Mouse (Mus musculus) CD4-positive helper T cell, adult 2 months (primary cell): ENCODE results near the gene Ssxb3.
"Not testable (repeated sequence)": the region's sequence is repeated elsewhere in the genome, so short reads cannot be mapped to it uniquely, and the experiment has no call there.

ENCODE experiments used
- DNase-seq: peaks from one replicate; pipeline ENCODE4 v3.0.0-alpha.2; 2012; ENCODE audit warnings: low read depth, missing footprints, low spot score

Ssxb3 gene

GRCm38 (mm10) chrX:8591716-8592115, at the start of gene Ssxb3:
Ssxb3 (minus strand) TSS chrX:8591816.
- DNase-seq = not testable (repeated sequence)

- not testable (repeated sequence) for DNase-seq
Observed at GRCm38 (mm10) chrX:8548155-8548554, 43.5 kb downstream of the Ssxb3 start, which contains the start of gene Ssxb6. Ssxb6 (minus strand) TSS chrX:8548255.
